In the genomic region with DNA sequence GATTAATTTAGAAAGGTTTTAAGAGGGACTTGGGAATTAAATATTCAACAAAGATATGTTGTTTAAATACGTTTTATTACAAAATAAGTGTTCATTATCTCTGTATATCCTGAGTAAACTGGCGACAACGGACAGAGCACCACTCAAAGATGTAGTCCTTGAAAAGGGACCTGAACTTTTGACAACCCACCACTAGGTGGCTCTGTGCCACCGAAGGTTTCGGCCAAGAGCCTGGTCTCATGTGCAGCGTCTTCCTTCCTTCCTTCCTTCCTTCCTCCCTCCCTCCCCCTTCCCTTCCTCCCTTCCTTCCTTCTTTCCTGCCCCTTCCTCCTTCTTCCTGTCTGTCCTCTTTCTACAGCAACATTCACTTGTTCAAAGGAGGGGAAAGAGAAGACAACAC, we compare ENCODE assay signal across 8 mouse cellular contexts. TPM values are rescaled to one million over a fixed set of nuclear protein-coding genes. Genes with fewer than 3 reads are reported as not detected.
DNase-seq lines count a peak whose midpoint lies in the region; TF ChIP-seq lines count a peak whose summit lies in the region.

No protein-coding gene starts in this region.

- no peaks in the 10 kb centered on the region for H3K4me1 ChIP-seq in lung, adult 2 months (ENCODE audit: control insufficient read depth, insufficient read depth, low read length)

- intact Hi-C loops in gastrocnemius, postnatal 14 days (cut with DNase I; ENCODE audit: low total_unique reads) = loop anchor here (5.0 kb wide), 1 partner anchor 181 kb away; no protein-coding TSS in a partner anchor

- no peak overlapping the region for H3K4me3 ChIP-seq in lung, adult 2 months (replicated peaks; ENCODE audit: extremely low read depth, low read depth, low read length)

- under 1% methylated on average over 6 of the region's 6 CpGs for WGBS in lung, adult 2 months

- peak; percentile 94 for TF ChIP-seq CTCF in lung, adult 2 months (IDR thresholded peaks at IDR 0.05; ENCODE audit: insufficient read depth, low read length)

- TF ChIP-seq POLR2A in lung, adult 2 months (IDR thresholded peaks at IDR 0.05; ENCODE audit: borderline replicate concordance, extremely low read depth, low read depth, low read length) = no peak

- peak; percentile 19 to 22 for DNase-seq in CD8-positive naive resting alpha-beta T cell, adult 2 months (ENCODE audit: low read depth in 2 of 2, low spot score in 2 of 2)
- DNase-seq in adrenal gland, adult 2 months = peak; percentile 73
- peak; percentile 89 for DNase-seq in embryo, embryonic 10.5 days (ENCODE audit: low spot score)
- peak; percentile 76 for DNase-seq in gastrocnemius, postnatal 14 days
- DNase-seq in kidney, postnatal 14 days = peak; percentile 77
- peak; percentile 51 for DNase-seq in lung, adult 2 months
- DNase-seq in retina, adult 2 months (ENCODE audit: low read depth, low spot score) = peak; percentile 51
- DNase-seq in thymus, postnatal 4 days = peak; percentile 83

RNA-seq across cellular contexts. Expression of gene Cenpf, which starts 13.1 kb away (rescaled TPM):
- 1 to 10 TPM; 2.5 to 3.0 TPM for total RNA-seq in adrenal gland, adult 2 months (2021)
- polyA plus RNA-seq in adrenal gland, adult 2 months (2012; rRNA removed) = 0.18 and 0.31 TPM in 2 replicates
- 1 to 10 TPM; 3.5 to 4.0 TPM for total RNA-seq in gastrocnemius, postnatal 14 days (2021)
- polyA plus RNA-seq in lung, adult 2 months (2012; rRNA removed) = 0.22 and 0.86 TPM in 2 replicates

RNA-seq across cellular contexts. Expression of gene Ptpn14, which starts 27.1 kb away (rescaled TPM):
- total RNA-seq in adrenal gland, adult 2 months (2021) = 10 to 100 TPM; 17.7 to 19.4 TPM
- polyA plus RNA-seq in adrenal gland, adult 2 months (2012; rRNA removed) = 11.7 and 12.8 TPM in 2 replicates
- total RNA-seq in gastrocnemius, postnatal 14 days (2021) = 10 to 100 TPM; 11.0 to 12.9 TPM
- polyA plus RNA-seq in lung, adult 2 months (2012; rRNA removed) = 18.9 and 19.7 TPM in 2 replicates

Comparison
In these comparisons a context has a peak if more than half of its experiments do, and no peak if none do; other contexts are left out.
1. DNase-seq: peak in every context shown above with its lines; median percentile 89 in embryo, embryonic 10.5 days; 83 in thymus, postnatal 4 days; 77 in kidney, postnatal 14 days; 76 in gastrocnemius, postnatal 14 days; 73 in adrenal gland, adult 2 months; 51 in lung, adult 2 months; 51 in retina, adult 2 months; 20 in CD8-positive naive resting alpha-beta T cell, adult 2 months.